Mouse (Mus musculus) frontal cortex, postnatal 14 days (tissue): ENCODE data around the gene Kpna7.
"Not testable (repeated sequence)": the region's sequence is repeated elsewhere in the genome, so short reads cannot be mapped to it uniquely, and the experiment has no call there.

Experiments used
- DNase-seq, 2 experiments: peaks; one replicate each; pipeline ENCODE4 v3.0.0; 2022; ENCODE audit warnings: low spot score in 2 of 2

The Kpna7 gene

GRCm38 (mm10) chr5:145020712-145021111 is 63.1 kb downstream of the Kpna7 start:
- DNase-seq, result not testable (repeated sequence)

GRCm38 (mm10) chr5:145020254-145020653 is 63.6 kb downstream of the Kpna7 start:
- DNase-seq, result not testable (repeated sequence)

GRCm38 (mm10) chr5:145016761-145017160 is 67.1 kb downstream of the Kpna7 start:
- not testable (repeated sequence) for DNase-seq

- DNase-seq, result no peak
Observed at GRCm38 (mm10) chr5:145014278-145014677, 69.6 kb downstream of the Kpna7 start.

GRCm38 (mm10) chr5:145008878-145009659 is 74.8 kb downstream of the Kpna7 start:
- DNase-seq, result no peak

GRCm38 (mm10) chr5:145005596-145005995 is 78.2 kb downstream of the Kpna7 start:
- no peak for DNase-seq

- no peak for DNase-seq
Observed at GRCm38 (mm10) chr5:145004495-145004894, 79.3 kb downstream of the Kpna7 start.

GRCm38 (mm10) chr5:145003362-145003761 is 80.5 kb downstream of the Kpna7 start:
- no peak for DNase-seq

- no peak for DNase-seq
Observed at GRCm38 (mm10) chr5:144998491-144998890, 85.3 kb downstream of the Kpna7 start.

GRCm38 (mm10) chr5:144990481-144990880 is 93.3 kb downstream of the Kpna7 start:
- DNase-seq, result no peak

GRCm38 (mm10) chr5:144990051-144990450 is 93.8 kb downstream of the Kpna7 start:
- no peak for DNase-seq

- DNase-seq, result no peak
Observed at GRCm38 (mm10) chr5:144989061-144989405, 94.8 kb downstream of the Kpna7 start.

- DNase-seq, result peak; percentile 16 to 38
Observed at GRCm38 (mm10) chr5:144988340-144989060, 95.3 kb downstream of the Kpna7 start.

GRCm38 (mm10) chr5:144987561-144987960 is 96.3 kb downstream of the Kpna7 start:
- no peak for DNase-seq

GRCm38 (mm10) chr5:144984839-144985238 is 99.0 kb downstream of the Kpna7 start:
- no peak for DNase-seq

- no peak for DNase-seq
Observed at GRCm38 (mm10) chr5:144983227-144983626, 100.6 kb downstream of the Kpna7 start.

GRCm38 (mm10) chr5:144979110-144979509 is 104.7 kb downstream of the Kpna7 start:
- DNase-seq, result no peak

- no peak for DNase-seq
Observed at GRCm38 (mm10) chr5:144978533-144979107, 105.2 kb downstream of the Kpna7 start.

- no peak for DNase-seq
Observed at GRCm38 (mm10) chr5:144971266-144971665, 112.6 kb downstream of the Kpna7 start.

GRCm38 (mm10) chr5:144965639-144966351 is 118.0 kb downstream of the Kpna7 start, which contains the start of gene Smurf1:
TSS of gene Smurf1 (minus strand) at chr5:144965847.
- DNase-seq, result peak; percentile 69 to 74

GRCm38 (mm10) chr5:144964872-144965638 is 118.8 kb downstream of the Kpna7 start:
- peak; percentile 75 to 78 for DNase-seq
